Mouse (Mus musculus) limb, embryonic 15.5 days (tissue): ENCODE measurements around the gene Smpd3. TPM values are rescaled to one million over a fixed set of nuclear protein-coding genes. Genes with fewer than 3 reads are reported as not detected.

Experiments used
- ATAC-seq: fragments of 200-750 bp; cut with Nextera tagmentation; 2 replicates; pipeline ENCODE4 v1.8.0; 2017; ENCODE audit warnings: low read depth, moderate TSS enrichment; ENCODE audit not compliant: insufficient number of reproducible peaks, low FRiP score, low TSS enrichment
- H3K27ac ChIP-seq: fragments of 300-500 bp; sonication (generic); 2 replicates; pipeline ENCODE4 v1.5.1; 2015; ENCODE audit warnings: moderate library complexity, mild to moderate bottlenecking, inconsistent platforms
- H3K27me3 ChIP-seq: fragments of 300-500 bp; sonication (generic); 2 replicates; pipeline ENCODE4 v1.6.1; 2015; ENCODE audit warnings: inconsistent platforms
- H3K36me3 ChIP-seq: fragments of 300-500 bp; sonication (generic); 2 replicates; pipeline ENCODE4 v1.6.1; 2015; ENCODE audit warnings: inconsistent platforms
- H3K4me1 ChIP-seq: fragments of 300-500 bp; sonication (generic); 2 replicates; pipeline ENCODE4 v1.6.1; 2015; ENCODE audit warnings: inconsistent platforms
- H3K4me2 ChIP-seq: fragments of 300-500 bp; sonication (generic); 2 replicates; pipeline ENCODE4 v1.6.1; 2015; ENCODE audit warnings: mild to moderate bottlenecking, inconsistent platforms
- H3K4me3 ChIP-seq: fragments of 300-500 bp; sonication (generic); 2 replicates; pipeline ENCODE4 v1.5.1; 2015; ENCODE audit warnings: mild to moderate bottlenecking, inconsistent platforms
- H3K9ac ChIP-seq: fragments of 300-500 bp; sonication (generic); 2 replicates; pipeline ENCODE4 v1.6.1; 2015; ENCODE audit warnings: inconsistent platforms
- H3K9me3 ChIP-seq: fragments of 300-500 bp; sonication (generic); 2 replicates; pipeline ENCODE4 v1.6.1; 2016; ENCODE audit warnings: inconsistent platforms
- WGBS: fragments of 180-500 bp; shearing (Covaris S2); methylation state at CpG from one replicate; pipeline ENCODE4 v1.1.7; 2015; 5-methylcytosine and 5-hydroxymethylcytosine counted together
- polyA plus RNA-seq: library from polyadenylated mRNA; unstranded; fragments of >200 nt; fragmentation: Nextera tagmentation; extraction: Ambion mirVana; gene quantifications from 2 replicates; pipeline ENCODE4 v1.2.1, GENCODE M21; 2015

The Smpd3 gene
- polyA plus RNA-seq, 1 experiment from 2014 or later, result 28.3 TPM

DNA sequence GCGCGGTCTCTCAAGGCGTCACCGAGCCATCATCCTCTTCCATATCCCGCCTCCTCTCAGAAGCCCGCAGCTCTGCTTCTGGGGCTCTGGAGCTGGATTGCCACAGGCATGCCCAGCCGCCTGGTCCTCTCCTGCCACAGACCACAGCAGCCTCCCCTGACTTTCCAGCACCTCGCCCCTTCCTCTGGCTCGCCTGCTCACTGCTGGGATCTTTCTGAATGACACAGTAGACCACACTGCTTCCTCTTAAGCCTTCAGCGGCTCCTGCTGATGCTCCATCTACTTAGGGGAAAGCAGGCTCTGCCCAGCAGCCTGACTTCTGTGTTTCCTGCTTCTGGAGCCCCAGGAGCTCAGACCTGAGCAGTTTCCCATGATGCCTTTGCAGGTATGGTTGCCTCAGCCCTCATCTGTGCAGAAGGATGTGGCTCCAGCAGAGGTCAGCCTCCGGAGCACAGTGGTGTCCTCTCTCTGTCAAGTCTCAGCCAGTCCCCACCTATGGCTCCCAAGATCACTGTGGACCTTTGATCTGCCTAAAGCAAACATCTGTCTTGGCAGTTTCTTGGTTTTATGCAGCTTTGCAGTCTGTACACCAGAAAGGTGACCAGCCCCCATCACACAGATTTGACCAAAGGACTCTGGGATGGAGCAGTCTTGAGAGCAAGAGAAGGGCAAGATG lies 59.3 kb downstream of the Smpd3 start:
- H3K27ac ChIP-seq, result no peak overlapping the region
- no peak overlapping the region for H3K4me2 ChIP-seq
- H3K27me3 ChIP-seq, result no peaks in the 10 kb centered on the region
- no peaks in the 10 kb centered on the region for H3K4me1 ChIP-seq
- 74% methylated on average over 11 of the region's 11 CpGs for WGBS
- H3K36me3 ChIP-seq, result no peaks in the 10 kb centered on the region
- no peak overlapping the region for H3K4me3 ChIP-seq
- no peak overlapping the region for H3K9ac ChIP-seq
- H3K9me3 ChIP-seq, result no peaks in the 10 kb centered on the region
- ATAC-seq, result no peak

DNA sequence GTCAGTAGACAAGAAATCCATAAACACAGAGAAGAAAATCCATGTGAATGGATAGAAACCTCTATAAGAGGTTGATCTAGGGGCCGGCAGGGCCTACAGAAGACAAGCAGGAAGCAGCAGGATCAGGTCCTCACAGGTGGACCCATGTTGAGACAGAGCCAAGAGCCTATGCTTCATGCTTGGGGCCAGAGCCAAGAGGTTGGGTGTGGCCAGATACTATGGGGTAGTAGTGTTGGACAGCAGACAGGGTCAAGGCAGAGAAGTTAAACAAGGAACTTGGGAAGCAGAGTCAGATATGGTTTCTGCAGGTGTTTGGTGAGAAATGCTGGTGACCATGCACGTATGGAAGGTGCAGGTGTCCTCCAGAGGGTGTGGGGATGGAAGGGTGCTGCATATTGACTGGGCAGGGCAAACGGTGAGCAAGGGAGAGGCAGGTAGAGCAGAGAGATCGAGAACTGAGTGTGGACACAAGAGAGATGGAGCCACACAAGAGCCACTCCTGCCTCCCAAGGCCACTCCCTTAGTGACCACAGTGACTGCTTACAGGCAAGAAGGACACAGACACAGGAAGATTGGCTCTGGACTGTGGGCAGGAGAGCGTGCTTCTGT lies 61.0 kb downstream of the Smpd3 start:
- no peak for ATAC-seq
- Histone ChIP-seq H3K4me1 (0 out of 2 replicates have a peak, but pooled peaks cover 4% of the 10 kb centered on the region), H3K4me3 (no peak overlapping the region), H3K27ac (no peak overlapping the region), H3K9me3 (no peaks in the 10 kb centered on the region), H3K9ac (no peak overlapping the region), H3K4me2 (no peak overlapping the region), H3K27me3 (no peaks in the 10 kb centered on the region), H3K36me3 (no peaks in the 10 kb centered on the region)
- 84% methylated on average over 5 of the region's 5 CpGs for WGBS

DNA sequence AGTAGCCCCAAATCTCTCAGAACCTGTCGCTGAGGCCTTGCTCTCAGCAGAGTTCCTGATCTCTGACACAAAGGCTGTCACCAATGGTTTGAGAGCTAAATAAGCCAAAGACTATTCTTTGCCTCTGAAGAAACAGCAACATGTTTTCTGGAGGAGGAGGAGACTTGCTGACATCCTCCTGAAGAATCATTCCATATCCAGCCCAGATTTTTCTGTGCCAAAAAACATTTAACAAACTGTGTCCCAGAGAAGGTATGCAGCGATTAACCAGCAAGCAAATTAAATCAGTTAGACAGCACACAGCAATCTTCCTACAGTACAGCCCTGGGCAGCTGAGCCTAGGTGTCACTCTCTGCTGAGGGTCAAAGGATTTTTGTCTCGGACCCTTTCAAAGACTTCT lies 64.3 kb downstream of the Smpd3 start:
- Histone ChIP-seq H3K4me3 (no peak overlapping the region), H3K4me2 (no peak overlapping the region), H3K9me3 (no peaks in the 10 kb centered on the region), H3K4me1 (peaks cover 24% of the 10 kb centered on the region), H3K27ac (no peak overlapping the region), H3K36me3 (no peaks in the 10 kb centered on the region), H3K27me3 (no peaks in the 10 kb centered on the region), H3K9ac (no peak overlapping the region)
- WGBS, result 91% methylated on average over 3 of the region's 3 CpGs
- no peak for ATAC-seq

DNA sequence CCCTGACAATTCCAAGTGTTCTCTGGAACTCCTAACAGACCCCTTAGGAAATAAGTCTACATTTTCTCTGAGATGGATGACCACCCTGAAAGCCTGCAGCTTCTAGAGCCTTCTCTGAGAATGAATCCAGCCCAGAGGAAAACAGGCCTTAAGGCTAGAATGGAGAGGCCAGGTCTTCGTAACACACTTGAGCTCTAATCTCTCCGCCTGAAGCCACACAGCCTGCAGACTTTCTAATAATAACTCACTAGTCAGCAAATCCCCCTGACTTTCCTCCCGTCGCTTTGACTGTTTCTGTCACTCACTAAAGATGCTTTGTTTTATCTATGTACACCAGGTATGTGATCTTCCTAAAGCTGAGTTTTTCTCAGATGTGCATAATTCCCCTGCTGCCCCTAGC lies 66.4 kb downstream of the Smpd3 start:
- WGBS, result 49% methylated on average over 4 of the region's 4 CpGs
- H3K27ac ChIP-seq, result no peak overlapping the region
- H3K4me2 ChIP-seq, result no peak overlapping the region

DNA sequence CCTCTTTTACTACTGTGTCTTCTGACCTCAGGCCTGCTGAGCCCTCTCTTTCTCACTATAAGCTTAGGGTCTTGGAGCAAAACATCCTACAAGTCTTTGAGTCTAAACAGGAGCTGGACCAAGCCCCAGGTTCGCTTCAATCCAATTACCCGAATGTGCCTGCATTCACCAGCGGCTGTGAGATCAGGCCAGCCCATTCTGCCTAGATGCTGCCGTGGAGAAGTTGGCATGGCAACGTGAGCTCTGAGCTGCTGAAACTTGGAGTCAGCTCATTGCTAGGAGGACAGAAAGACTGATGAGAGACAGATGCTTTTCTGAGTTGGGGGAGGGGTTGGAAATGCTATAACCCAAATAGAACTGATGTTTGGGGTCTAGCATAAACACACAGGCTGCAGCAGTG lies 67.0 kb downstream of the Smpd3 start:
- Histone ChIP-seq H3K4me1 (peaks cover 24% of the 10 kb centered on the region), H3K4me3 (no peak overlapping the region), H3K27ac (no peak overlapping the region), H3K36me3 (no peaks in the 10 kb centered on the region), H3K27me3 (no peaks in the 10 kb centered on the region), H3K4me2 (no peak overlapping the region), H3K9ac (no peak overlapping the region), H3K9me3 (no peaks in the 10 kb centered on the region)
- ATAC-seq, result no peak
- 24% methylated on average over 5 of the region's 5 CpGs for WGBS

More for the DNA sequence above, 66.4 kb downstream of the Smpd3 start:
- Histone ChIP-seq H3K36me3 (no peaks in the 10 kb centered on the region), H3K4me3 (no peak overlapping the region), H3K9ac (no peak overlapping the region), H3K4me1 (peaks cover 24% of the 10 kb centered on the region), H3K9me3 (no peaks in the 10 kb centered on the region), H3K27me3 (no peaks in the 10 kb centered on the region)
- no peak for ATAC-seq

DNA sequence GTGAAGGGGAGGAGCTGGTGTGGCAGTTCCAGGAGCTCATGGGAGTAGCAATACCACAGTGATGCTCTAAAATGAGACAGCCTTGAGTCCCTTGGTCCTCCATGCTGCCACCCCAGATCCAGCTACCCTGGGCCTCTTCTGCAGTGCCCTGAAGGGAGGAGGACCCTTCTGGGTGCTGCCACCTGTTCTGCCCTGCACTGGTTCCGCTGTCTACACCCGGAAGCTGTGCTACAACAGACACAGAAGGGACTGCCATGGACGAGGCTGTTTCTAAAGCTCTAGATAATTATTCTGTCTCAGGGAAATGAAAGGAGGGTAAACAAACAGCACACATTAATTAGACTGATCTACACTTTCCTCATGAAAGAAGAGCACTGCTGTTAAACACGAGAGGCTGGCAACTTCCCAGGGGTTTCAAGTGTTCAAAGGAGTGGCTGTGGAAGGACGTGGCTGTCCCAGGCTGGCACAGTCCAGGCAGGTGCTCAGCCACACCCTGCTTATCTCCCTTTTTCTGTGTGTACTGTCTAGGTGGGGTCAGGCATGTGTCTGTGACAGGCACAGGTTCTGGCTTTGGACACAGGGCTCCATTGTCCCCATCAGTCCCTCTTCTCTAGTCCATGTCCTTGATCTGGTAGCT lies 69.0 kb downstream of the Smpd3 start:
- peaks cover 24% of the 10 kb centered on the region for H3K4me1 ChIP-seq
- H3K36me3 ChIP-seq, result no peaks in the 10 kb centered on the region
- H3K4me2 ChIP-seq, result no peak overlapping the region
- H3K4me3 ChIP-seq, result no peak overlapping the region
- no peaks in the 10 kb centered on the region for H3K27me3 ChIP-seq
- no peak overlapping the region for H3K9ac ChIP-seq
- WGBS, result 48% methylated on average over 5 of the region's 5 CpGs
- no peak overlapping the region for H3K27ac ChIP-seq
- H3K9me3 ChIP-seq, result no peaks in the 10 kb centered on the region
- no peak for ATAC-seq

DNA sequence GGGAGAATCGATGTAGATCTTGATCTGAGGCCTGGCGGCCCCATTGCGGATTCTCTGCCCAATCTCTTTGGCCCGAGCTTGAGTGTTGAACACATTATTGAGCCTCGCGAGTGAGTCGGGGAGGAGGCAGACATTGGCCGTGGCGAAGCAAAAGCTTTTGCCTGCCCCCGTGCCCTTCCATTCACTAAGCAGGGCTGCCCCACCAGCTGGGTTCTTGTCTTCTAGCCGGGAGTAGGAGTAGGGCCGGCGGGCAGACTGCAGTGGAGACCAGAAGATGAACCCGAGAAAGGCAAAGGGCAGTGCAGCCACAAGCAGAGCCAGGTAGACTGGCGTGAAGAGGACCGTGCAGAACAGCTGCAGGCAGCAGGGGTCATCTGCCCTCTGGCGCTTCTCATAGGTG lies 72.4 kb downstream of the Smpd3 start:
- Histone ChIP-seq H3K4me2 (no peak overlapping the region), H3K4me1 (peaks cover 7% of the 10 kb centered on the region), H3K4me3 (no peak overlapping the region), H3K9ac (no peak overlapping the region), H3K9me3 (no peaks in the 10 kb centered on the region), H3K27ac (no peak overlapping the region), H3K27me3 (no peaks in the 10 kb centered on the region), H3K36me3 (no peaks in the 10 kb centered on the region)
- WGBS, result 85% methylated on average over 17 of the region's 17 CpGs
- no peak for ATAC-seq

DNA sequence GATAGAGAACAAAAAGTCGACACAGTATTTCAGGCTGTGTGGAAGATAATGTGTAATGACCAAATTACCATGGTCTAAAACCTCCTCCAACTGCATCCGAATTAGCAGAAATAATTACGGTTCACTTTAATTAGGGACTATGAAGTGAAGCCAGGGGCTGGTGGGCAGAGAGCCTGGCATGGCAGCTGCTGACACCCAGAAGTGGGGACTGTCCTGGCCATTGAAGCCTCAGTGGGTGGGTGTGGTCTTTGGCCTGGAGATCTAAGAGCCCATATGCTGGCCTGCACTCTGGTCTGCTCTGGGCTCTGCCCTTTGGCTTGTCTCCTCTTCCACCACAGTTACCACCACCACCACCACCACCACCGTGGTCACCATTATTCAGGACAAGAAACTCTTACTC lies 73.9 kb downstream of the Smpd3 start:
- Histone ChIP-seq H3K27ac (no peak overlapping the region), H3K36me3 (no peaks in the 10 kb centered on the region), H3K4me2 (no peak overlapping the region), H3K4me1 (no peaks in the 10 kb centered on the region), H3K9ac (no peak overlapping the region), H3K9me3 (no peaks in the 10 kb centered on the region), H3K27me3 (no peaks in the 10 kb centered on the region), H3K4me3 (no peak overlapping the region)
- WGBS, result 80% methylated on average over 4 of the region's 4 CpGs
- ATAC-seq, result no peak

DNA sequence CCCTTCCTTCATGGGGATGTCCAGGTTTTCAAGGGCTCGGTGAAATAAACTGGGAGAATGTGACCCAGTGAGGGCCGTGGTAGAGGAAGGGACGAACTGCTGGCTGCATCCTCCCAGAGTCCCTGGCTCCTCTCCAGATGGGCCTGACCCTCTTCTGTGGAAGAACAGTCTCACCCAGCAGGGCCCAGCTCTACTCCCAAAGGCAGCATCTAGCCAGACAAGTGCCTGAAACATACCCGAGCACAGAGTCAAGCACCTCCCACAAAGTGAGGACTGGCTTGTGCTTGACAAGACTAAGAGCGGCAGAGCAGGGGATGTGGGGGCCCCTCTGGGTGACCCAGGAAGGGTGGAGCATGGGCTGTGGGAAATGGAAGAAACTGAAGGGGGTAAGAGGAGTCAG lies 75.4 kb downstream of the Smpd3 start:
- no peak overlapping the region for H3K27ac ChIP-seq
- H3K4me2 ChIP-seq, result no peak overlapping the region
- H3K9ac ChIP-seq, result no peak overlapping the region
- WGBS, result 56% methylated on average over 5 of the region's 5 CpGs
- H3K4me3 ChIP-seq, result no peak overlapping the region
- H3K27me3 ChIP-seq, result no peaks in the 10 kb centered on the region
- peaks cover 3% of the 10 kb centered on the region; the same call in 1 of the 2 replicates for H3K36me3 ChIP-seq
- H3K4me1 ChIP-seq, result no peaks in the 10 kb centered on the region
- H3K9me3 ChIP-seq, result no peaks in the 10 kb centered on the region
- no peak for ATAC-seq

DNA sequence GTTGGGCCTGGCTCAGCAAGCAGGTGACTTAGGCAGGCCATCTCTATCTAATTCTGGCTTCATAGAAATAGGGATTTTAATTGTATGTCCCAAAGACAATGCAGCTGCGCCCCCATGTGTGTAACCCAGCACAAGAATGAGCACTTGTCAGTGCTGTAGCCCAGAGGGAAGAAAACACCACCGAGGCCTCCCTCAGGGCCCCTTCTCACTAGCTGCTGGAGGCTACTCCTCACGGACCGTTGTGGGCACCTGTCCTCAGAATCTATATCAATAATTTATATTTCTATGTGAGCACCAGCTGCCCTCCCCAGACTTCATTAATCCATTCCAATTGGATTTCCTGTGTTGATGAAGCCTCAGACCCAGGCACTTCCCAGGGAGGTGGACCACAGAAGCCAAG lies 76.9 kb downstream of the Smpd3 start:
- Histone ChIP-seq H3K27ac (no peak overlapping the region), H3K36me3 (peaks cover 3% of the 10 kb centered on the region; the same call in 1 of the 2 replicates), H3K27me3 (no peaks in the 10 kb centered on the region), H3K4me1 (no peaks in the 10 kb centered on the region), H3K9me3 (no peaks in the 10 kb centered on the region), H3K4me3 (no peak overlapping the region), H3K4me2 (no peak overlapping the region), H3K9ac (no peak overlapping the region)
- no peak for ATAC-seq
- WGBS, result 81% methylated on average over 4 of the region's 4 CpGs

DNA sequence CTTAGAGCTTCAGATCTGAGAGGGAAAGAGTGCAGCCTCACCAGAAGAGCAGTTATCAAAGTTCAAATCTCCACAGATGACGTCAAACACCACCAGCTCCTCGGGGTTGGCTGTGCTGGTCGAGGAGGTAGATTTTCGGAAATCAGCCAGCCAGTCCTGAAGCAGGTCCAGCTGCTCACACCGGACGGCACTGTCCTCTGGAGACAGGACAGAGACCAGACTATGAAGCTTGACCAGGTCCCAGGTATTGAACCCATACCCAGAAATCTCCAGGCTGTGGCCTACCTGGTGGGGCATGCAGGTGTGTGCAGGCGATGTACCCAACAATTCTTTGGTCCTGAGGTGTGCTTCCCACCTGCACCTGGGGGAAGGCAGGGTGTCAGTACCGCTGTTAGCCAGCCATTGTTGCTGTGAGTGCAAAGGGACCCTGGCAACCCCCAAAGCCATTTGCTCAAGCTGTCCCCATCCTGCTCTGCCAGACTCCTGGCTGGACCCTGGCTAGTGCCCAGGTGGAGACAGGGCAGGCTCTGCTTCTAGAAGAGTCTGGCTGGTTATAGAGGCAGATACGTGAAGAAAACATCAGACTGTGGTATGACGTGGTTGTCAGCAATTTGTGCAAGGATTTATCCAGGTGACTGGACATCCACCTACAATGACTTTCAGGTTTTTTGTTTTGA lies 78.1 kb downstream of the Smpd3 start:
- ATAC-seq, result no peak
- H3K4me3 ChIP-seq, result no peak overlapping the region
- H3K4me2 ChIP-seq, result no peak overlapping the region
- H3K27ac ChIP-seq, result no peak overlapping the region
- peaks cover 9% of the 10 kb centered on the region; the same call in 1 of the 2 replicates for H3K36me3 ChIP-seq
- no peaks in the 10 kb centered on the region for H3K27me3 ChIP-seq
- no peaks in the 10 kb centered on the region for H3K4me1 ChIP-seq
- WGBS, result 88% methylated on average over 10 of the region's 10 CpGs
- H3K9ac ChIP-seq, result no peak overlapping the region
- no peaks in the 10 kb centered on the region for H3K9me3 ChIP-seq

DNA sequence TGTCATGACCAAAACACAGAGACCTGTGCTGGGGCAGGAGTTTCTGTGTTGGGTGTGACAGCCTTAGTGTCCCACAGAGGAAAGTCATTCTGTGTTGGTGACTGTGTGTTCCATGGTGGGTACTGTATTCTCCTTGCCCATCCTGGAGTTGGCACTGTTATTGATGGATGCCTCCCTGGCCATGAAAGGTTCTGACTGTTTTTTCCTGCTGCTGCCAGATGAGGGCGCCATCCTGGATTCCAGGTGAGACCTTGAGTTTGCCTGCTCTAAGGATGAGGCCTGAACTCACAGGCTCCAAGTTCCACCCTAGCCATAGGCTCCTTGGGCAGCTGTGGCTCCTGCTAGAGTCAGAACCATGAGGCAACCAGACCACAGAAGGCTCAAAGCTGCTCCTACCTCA lies 79.6 kb downstream of the Smpd3 start:
- no peak for ATAC-seq
- Histone ChIP-seq H3K36me3 (peaks cover 24% of the 10 kb centered on the region), H3K4me1 (no peaks in the 10 kb centered on the region), H3K9ac (no peak overlapping the region), H3K4me2 (no peak overlapping the region), H3K4me3 (no peak overlapping the region), H3K9me3 (no peaks in the 10 kb centered on the region), H3K27ac (no peak overlapping the region), H3K27me3 (no peaks in the 10 kb centered on the region)
- 58% methylated on average over 1 of the region's 1 CpGs for WGBS
